Mouse (Mus musculus): ENCODE data around the gene Cyp20a1.

- TF ChIP-seq CTCF (IDR thresholded peaks at IDR 0.05; ENCODE audit: extremely low read depth, insufficient read depth, low read length): no peak
- no peak for TF ChIP-seq POLR2A (IDR thresholded peaks at IDR 0.05; ENCODE audit: extremely low read depth, insufficient read depth, low read length)
These were observed 9.7 kb downstream of the Cyp20a1 start for GRCm38 (mm10) chr1:60352786-60353185.
